Mouse (Mus musculus) thymus, adult 2 months (tissue): Measurements from ENCODE around the gene Myo1a.

Experiments used
- CTCF ChIP-seq: fragments of 200-500 bp; IDR thresholded peaks from 2 replicates; pipeline ENCODE4 v1.5.1; 2012; ENCODE audit warnings: mild to moderate bottlenecking, control low read depth, low read length, moderate library complexity, borderline replicate concordance; ENCODE audit not compliant: control insufficient read depth, poor library complexity, insufficient read depth; ENCODE audit errors: extremely low read depth
- POLR2A ChIP-seq: fragments of 200-500 bp; IDR thresholded peaks from 2 replicates; pipeline ENCODE4 v1.6.1; 2012; ENCODE audit warnings: mild to moderate bottlenecking, low read length, control low read depth, moderate library complexity; ENCODE audit not compliant: control insufficient read depth, poor library complexity, insufficient read depth; ENCODE audit errors: extremely low read depth

- TF ChIP-seq CTCF: no peak
- TF ChIP-seq POLR2A: no peak
Observed at GRCm38 (mm10) chr10:127694636-127695035, 10.3 kb upstream of the Myo1a start.
